Mouse (Mus musculus) cortical plate, adult 2 months (tissue): ENCODE results near the gene Zmynd11.

Experiments
- CTCF ChIP-seq: fragments of 200-500 bp; IDR thresholded peaks from 2 replicates; pipeline ENCODE4 v1.5.1; 2011; ENCODE audit warnings: mild to moderate bottlenecking, control low read depth, low read length; ENCODE audit not compliant: insufficient read depth; ENCODE audit errors: extremely low read depth
- POLR2A ChIP-seq: fragments of 200-500 bp; IDR thresholded peaks from 2 replicates; pipeline ENCODE4 v1.6.1; 2011; ENCODE audit warnings: mild to moderate bottlenecking, low read length, control low read depth; ENCODE audit not compliant: insufficient read depth; ENCODE audit errors: extremely low read depth

- TF ChIP-seq CTCF, result no peak
- TF ChIP-seq POLR2A, result no peak
Measured at GRCm38 (mm10) chr13:9765537-9765851, 364 bp upstream of the Zmynd11 start.
